Mouse (Mus musculus) thymus, adult 2 months (tissue): Measurements from ENCODE around the gene Rbm19.

Source experiments
- CTCF ChIP-seq: fragments of 200-500 bp; IDR thresholded peaks from 2 replicates; pipeline ENCODE4 v1.5.1; 2012; ENCODE audit warnings: mild to moderate bottlenecking, control low read depth, low read length, moderate library complexity, borderline replicate concordance; ENCODE audit not compliant: control insufficient read depth, poor library complexity, insufficient read depth; ENCODE audit errors: extremely low read depth
- POLR2A ChIP-seq: fragments of 200-500 bp; IDR thresholded peaks from 2 replicates; pipeline ENCODE4 v1.6.1; 2012; ENCODE audit warnings: mild to moderate bottlenecking, low read length, control low read depth, moderate library complexity; ENCODE audit not compliant: control insufficient read depth, poor library complexity, insufficient read depth; ENCODE audit errors: extremely low read depth

DNA sequence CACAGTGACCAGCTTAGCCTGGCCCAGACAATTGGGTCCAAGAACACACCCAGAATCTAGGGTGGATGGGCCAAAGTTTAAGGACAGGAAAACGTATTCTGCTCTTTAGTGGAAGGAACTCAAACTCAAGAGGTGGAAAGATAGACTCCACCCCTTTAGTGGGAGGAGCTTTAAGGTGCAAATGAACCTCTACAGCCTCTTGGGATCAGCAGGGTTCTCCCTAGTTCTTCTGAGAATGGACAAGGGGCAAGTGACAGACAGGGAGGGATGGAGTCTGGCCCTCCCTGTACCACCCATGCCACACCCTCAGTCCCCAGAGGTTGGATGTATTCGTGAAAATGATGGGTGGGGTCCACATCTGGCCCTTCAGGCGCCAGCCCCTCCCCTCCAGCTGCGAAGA, 105.0 kb downstream of the Rbm19 start:
- no peak for TF ChIP-seq POLR2A
- no peak for TF ChIP-seq CTCF
